Mouse (Mus musculus): Measurements from ENCODE around the gene Car5a. TPM values are rescaled to one million over a fixed set of nuclear protein-coding genes. Genes with fewer than 3 reads are reported as not detected.

Car5a gene
- polyA plus RNA-seq, 1 experiment: not detected

DNA sequence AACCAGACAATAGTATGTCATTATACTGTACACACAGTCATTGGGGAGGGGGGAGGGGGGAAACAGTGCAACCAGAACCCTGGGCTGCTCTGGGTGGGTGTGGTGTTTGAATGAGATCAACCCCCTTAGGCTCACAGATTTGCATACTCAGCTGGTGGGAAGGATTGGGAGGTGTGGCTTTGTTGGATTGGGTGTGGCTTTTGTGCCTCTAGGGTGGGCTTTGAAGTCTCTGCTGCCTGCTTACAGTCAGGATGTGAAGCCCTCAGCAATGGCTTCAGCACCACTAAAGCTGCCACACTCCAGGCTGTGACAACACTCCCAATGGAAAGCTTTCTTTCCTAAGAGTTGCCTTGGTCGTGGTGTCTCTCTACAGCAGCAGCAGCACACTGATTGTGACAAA is 57.2 kb downstream of the Car5a start:
- Histone ChIP-seq H3K36me3 (ENCODE audit: control insufficient read depth, insufficient read depth) (peaks cover 48% of the 10 kb centered on the region), H3K79me2 (ENCODE audit: control insufficient read depth, insufficient read depth) (peaks cover 13% of the 10 kb centered on the region), H3K4me3 (ENCODE audit: insufficient read depth, poor library complexity, severe bottlenecking) (no peak overlapping the region), H3K27me3 (ENCODE audit: control insufficient read depth, insufficient read depth, insufficient read length) (no peaks in the 10 kb centered on the region), H3K79me3 (ENCODE audit: low read depth) (peaks cover under 1% of the 10 kb centered on the region), H3ac (ENCODE audit: control insufficient read depth, insufficient read length, low read depth) (no peak overlapping the region)
- TF ChIP-seq MAX (IDR thresholded peaks at IDR 0.05) (no peak), CTCF (IDR thresholded peaks at IDR 0.05; ENCODE audit: control insufficient read depth, insufficient read depth, insufficient read length) (no peak), CEBPB (IDR thresholded peaks at IDR 0.05; ENCODE audit: low read depth) (no peak), USF1 (IDR thresholded peaks at IDR 0.05; ENCODE audit: low read depth) (no peak), FOSL1 (IDR thresholded peaks at IDR 0.05; ENCODE audit: insufficient read depth, low read length, poor library complexity, severe bottlenecking) (no peak), MYOD1 (IDR thresholded peaks at IDR 0.05; ENCODE audit: control insufficient read depth, insufficient read length, low read depth) (no peak), MYOG (IDR thresholded peaks at IDR 0.05; ENCODE audit: control insufficient read depth, extremely low read depth, insufficient read length) (no peak)

DNA sequence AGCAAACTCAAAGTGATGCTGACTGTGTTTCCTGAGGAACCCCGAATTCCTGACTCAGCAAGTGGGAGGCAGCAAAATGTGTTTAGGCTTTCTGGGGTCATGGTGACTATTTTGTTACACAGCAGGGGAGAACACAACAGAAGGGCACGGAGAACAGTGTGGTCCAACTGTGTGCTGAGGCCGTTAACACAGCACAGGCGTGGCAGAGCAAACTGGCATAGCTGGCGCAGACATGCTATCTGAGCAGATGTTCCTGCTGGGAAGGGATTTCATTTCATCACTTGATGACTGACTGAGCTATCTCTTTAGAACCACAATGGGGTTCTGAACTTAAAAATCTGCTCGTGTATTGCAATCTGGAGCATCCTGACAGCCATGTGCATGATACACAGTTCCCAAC is 59.3 kb downstream of the Car5a start:
- no peak overlapping the region for H3ac ChIP-seq (ENCODE audit: control insufficient read depth, insufficient read length, low read depth)
- H3K27me3 ChIP-seq (ENCODE audit: control insufficient read depth, insufficient read depth, insufficient read length): no peaks in the 10 kb centered on the region
- H3K36me3 ChIP-seq (ENCODE audit: control insufficient read depth, insufficient read depth): peaks cover 48% of the 10 kb centered on the region
- no peak for TF ChIP-seq MYOD1 (IDR thresholded peaks at IDR 0.05; ENCODE audit: control insufficient read depth, insufficient read length, low read depth)
- TF ChIP-seq CTCF (IDR thresholded peaks at IDR 0.05; ENCODE audit: control insufficient read depth, insufficient read depth, insufficient read length): no peak
- no peak for TF ChIP-seq MAX (IDR thresholded peaks at IDR 0.05)
- TF ChIP-seq FOSL1 (IDR thresholded peaks at IDR 0.05; ENCODE audit: insufficient read depth, low read length, poor library complexity, severe bottlenecking): no peak
- no peak for TF ChIP-seq CEBPB (IDR thresholded peaks at IDR 0.05; ENCODE audit: low read depth)
- TF ChIP-seq MYOG (IDR thresholded peaks at IDR 0.05; ENCODE audit: control insufficient read depth, extremely low read depth, insufficient read length): no peak
- TF ChIP-seq USF1 (IDR thresholded peaks at IDR 0.05; ENCODE audit: low read depth): no peak
- H3K4me3 ChIP-seq (ENCODE audit: insufficient read depth, poor library complexity, severe bottlenecking): no peak overlapping the region
- peaks cover 6% of the 10 kb centered on the region for H3K79me2 ChIP-seq (ENCODE audit: control insufficient read depth, insufficient read depth)
- no peaks in the 10 kb centered on the region for H3K79me3 ChIP-seq (ENCODE audit: low read depth)

DNA sequence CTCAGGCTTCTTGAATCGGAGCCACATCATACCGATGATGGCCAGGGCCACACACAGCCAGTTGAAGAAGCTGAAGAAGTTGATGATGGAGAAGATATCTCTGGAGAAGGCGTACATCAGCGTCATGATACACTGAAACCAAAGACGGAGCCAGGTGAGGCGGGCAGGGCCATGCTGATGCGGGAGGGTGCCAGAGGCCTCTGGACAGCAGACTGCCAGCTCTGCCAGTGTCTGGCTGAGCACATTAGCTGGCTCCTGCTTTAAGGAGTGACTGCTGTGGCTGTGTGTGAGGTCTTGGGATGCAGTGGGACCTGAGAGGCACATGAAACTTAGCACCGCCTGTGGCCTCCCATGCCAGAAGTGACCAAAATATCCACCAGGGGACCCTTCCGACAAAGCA is 59.7 kb downstream of the Car5a start:
- Histone ChIP-seq H3K36me3 (ENCODE audit: control insufficient read depth, insufficient read depth) (peaks cover 48% of the 10 kb centered on the region), H3K79me2 (ENCODE audit: control insufficient read depth, insufficient read depth) (peaks cover 1% of the 10 kb centered on the region), H3K27me3 (ENCODE audit: control insufficient read depth, insufficient read depth, insufficient read length) (no peaks in the 10 kb centered on the region), H3ac (ENCODE audit: control insufficient read depth, insufficient read length, low read depth) (no peak overlapping the region), H3K79me3 (ENCODE audit: low read depth) (no peaks in the 10 kb centered on the region), H3K4me3 (ENCODE audit: insufficient read depth, poor library complexity, severe bottlenecking) (no peak overlapping the region)
- TF ChIP-seq FOSL1 (IDR thresholded peaks at IDR 0.05; ENCODE audit: insufficient read depth, low read length, poor library complexity, severe bottlenecking) (no peak), MYOG (IDR thresholded peaks at IDR 0.05; ENCODE audit: control insufficient read depth, extremely low read depth, insufficient read length) (no peak), MYOD1 (IDR thresholded peaks at IDR 0.05; ENCODE audit: control insufficient read depth, insufficient read length, low read depth) (no peak), MAX (IDR thresholded peaks at IDR 0.05) (no peak), USF1 (IDR thresholded peaks at IDR 0.05; ENCODE audit: low read depth) (no peak), CTCF (IDR thresholded peaks at IDR 0.05; ENCODE audit: control insufficient read depth, insufficient read depth, insufficient read length) (no peak), CEBPB (IDR thresholded peaks at IDR 0.05; ENCODE audit: low read depth) (no peak)

DNA sequence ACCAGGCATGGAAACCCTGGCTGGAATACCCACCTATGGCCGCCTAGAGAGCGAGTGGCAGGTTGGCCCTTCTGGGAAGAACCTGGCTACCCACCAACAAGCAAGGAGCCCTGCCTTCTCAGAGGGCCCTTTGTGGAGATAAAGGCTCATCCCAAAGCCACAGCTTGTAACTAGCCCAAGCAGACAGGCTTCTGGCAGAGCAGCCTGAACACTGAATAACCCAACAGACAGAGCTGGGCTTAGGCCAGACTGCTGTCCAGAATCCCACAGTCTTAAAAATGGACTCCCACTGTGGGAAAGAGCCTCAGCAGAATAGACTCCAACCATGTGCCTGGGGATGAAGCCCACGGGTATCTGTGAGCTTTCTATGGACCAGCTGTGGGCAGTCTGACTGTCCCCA is 60.5 kb downstream of the Car5a start:
- H3K79me2 ChIP-seq (ENCODE audit: control insufficient read depth, insufficient read depth): no peaks in the 10 kb centered on the region
- no peak for TF ChIP-seq MYOG (IDR thresholded peaks at IDR 0.05; ENCODE audit: control insufficient read depth, extremely low read depth, insufficient read length)
- no peak for TF ChIP-seq MYOD1 (IDR thresholded peaks at IDR 0.05; ENCODE audit: control insufficient read depth, insufficient read length, low read depth)
- TF ChIP-seq CEBPB (IDR thresholded peaks at IDR 0.05; ENCODE audit: low read depth): no peak
- TF ChIP-seq CTCF (IDR thresholded peaks at IDR 0.05; ENCODE audit: control insufficient read depth, insufficient read depth, insufficient read length): no peak
- no peak for TF ChIP-seq USF1 (IDR thresholded peaks at IDR 0.05; ENCODE audit: low read depth)
- no peak for TF ChIP-seq MAX (IDR thresholded peaks at IDR 0.05)
- TF ChIP-seq FOSL1 (IDR thresholded peaks at IDR 0.05; ENCODE audit: insufficient read depth, low read length, poor library complexity, severe bottlenecking): no peak
- peaks cover 48% of the 10 kb centered on the region for H3K36me3 ChIP-seq (ENCODE audit: control insufficient read depth, insufficient read depth)
- H3K27me3 ChIP-seq (ENCODE audit: control insufficient read depth, insufficient read depth, insufficient read length): no peaks in the 10 kb centered on the region
- no peak overlapping the region for H3K4me3 ChIP-seq (ENCODE audit: insufficient read depth, poor library complexity, severe bottlenecking)
- H3ac ChIP-seq (ENCODE audit: control insufficient read depth, insufficient read length, low read depth): no peak overlapping the region
- H3K79me3 ChIP-seq (ENCODE audit: low read depth): no peaks in the 10 kb centered on the region

DNA sequence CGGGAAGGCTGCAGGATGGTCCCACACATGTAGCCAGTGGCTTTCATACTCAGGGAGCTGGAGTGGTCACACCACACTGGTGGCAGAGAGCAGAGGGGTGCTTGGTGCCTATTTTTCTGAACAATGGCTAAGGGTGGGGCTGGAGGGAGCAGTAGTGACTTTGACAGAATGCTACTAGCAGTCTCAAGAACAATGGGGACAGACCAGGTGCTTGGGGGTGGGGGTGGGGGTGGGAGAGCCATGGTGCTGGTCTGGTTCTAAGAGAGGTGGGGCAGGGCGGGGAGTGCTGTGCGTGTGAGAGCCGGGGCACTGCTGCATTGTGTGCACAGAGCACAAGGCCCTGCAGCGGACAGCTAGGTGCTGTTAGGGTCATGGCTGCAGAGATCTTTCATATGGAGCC is 62.8 kb downstream of the Car5a start:
- no peak overlapping the region for H3K4me3 ChIP-seq (ENCODE audit: insufficient read depth, poor library complexity, severe bottlenecking)
- no peak overlapping the region for H3ac ChIP-seq (ENCODE audit: control insufficient read depth, insufficient read length, low read depth)
- TF ChIP-seq CEBPB (IDR thresholded peaks at IDR 0.05; ENCODE audit: low read depth) (no peak), CTCF (IDR thresholded peaks at IDR 0.05; ENCODE audit: control insufficient read depth, insufficient read depth, insufficient read length) (no peak), FOSL1 (IDR thresholded peaks at IDR 0.05; ENCODE audit: insufficient read depth, low read length, poor library complexity, severe bottlenecking) (no peak), MAX (IDR thresholded peaks at IDR 0.05) (no peak), MYOD1 (IDR thresholded peaks at IDR 0.05; ENCODE audit: control insufficient read depth, insufficient read length, low read depth) (no peak), MYOG (IDR thresholded peaks at IDR 0.05; ENCODE audit: control insufficient read depth, extremely low read depth, insufficient read length) (no peak), USF1 (IDR thresholded peaks at IDR 0.05; ENCODE audit: low read depth) (no peak)
- H3K79me2 ChIP-seq (ENCODE audit: control insufficient read depth, insufficient read depth): no peaks in the 10 kb centered on the region
- no peaks in the 10 kb centered on the region for H3K27me3 ChIP-seq (ENCODE audit: control insufficient read depth, insufficient read depth, insufficient read length)
- H3K36me3 ChIP-seq (ENCODE audit: control insufficient read depth, insufficient read depth): peaks cover 39% of the 10 kb centered on the region
- no peaks in the 10 kb centered on the region for H3K79me3 ChIP-seq (ENCODE audit: low read depth)

DNA sequence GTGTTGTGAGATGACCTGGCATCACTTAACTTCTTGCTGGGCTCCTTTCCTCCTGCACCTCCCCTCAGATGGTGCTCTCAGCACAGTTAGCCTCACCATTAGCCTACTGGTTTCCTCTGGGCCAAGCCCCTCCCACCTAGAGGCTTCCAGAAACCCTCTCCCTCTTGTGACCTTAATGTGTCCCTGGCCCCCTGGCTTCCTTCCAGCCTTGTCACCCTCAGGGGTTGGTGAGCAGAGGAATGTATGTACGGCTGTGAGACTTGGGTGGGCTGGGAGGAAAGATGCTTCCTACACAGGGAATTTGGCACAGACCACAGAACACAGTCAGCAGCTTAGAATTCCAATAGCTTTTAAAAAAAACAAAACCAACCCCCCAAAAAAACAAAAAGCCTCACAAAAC is 63.9 kb downstream of the Car5a start:
- Histone ChIP-seq H3K27me3 (ENCODE audit: control insufficient read depth, insufficient read depth, insufficient read length) (no peaks in the 10 kb centered on the region), H3K36me3 (ENCODE audit: control insufficient read depth, insufficient read depth) (peaks cover 28% of the 10 kb centered on the region), H3K79me2 (ENCODE audit: control insufficient read depth, insufficient read depth) (no peaks in the 10 kb centered on the region), H3ac (ENCODE audit: control insufficient read depth, insufficient read length, low read depth) (no peak overlapping the region), H3K79me3 (ENCODE audit: low read depth) (no peaks in the 10 kb centered on the region), H3K4me3 (ENCODE audit: insufficient read depth, poor library complexity, severe bottlenecking) (no peak overlapping the region)
- TF ChIP-seq CTCF (IDR thresholded peaks at IDR 0.05; ENCODE audit: control insufficient read depth, insufficient read depth, insufficient read length): no peak
- TF ChIP-seq FOSL1 (IDR thresholded peaks at IDR 0.05; ENCODE audit: insufficient read depth, low read length, poor library complexity, severe bottlenecking): no peak
- no peak for TF ChIP-seq MYOG (IDR thresholded peaks at IDR 0.05; ENCODE audit: control insufficient read depth, extremely low read depth, insufficient read length)
- TF ChIP-seq MYOD1 (IDR thresholded peaks at IDR 0.05; ENCODE audit: control insufficient read depth, insufficient read length, low read depth): no peak
- no peak for TF ChIP-seq USF1 (IDR thresholded peaks at IDR 0.05; ENCODE audit: low read depth)
- no peak for TF ChIP-seq MAX (IDR thresholded peaks at IDR 0.05)
- TF ChIP-seq CEBPB (IDR thresholded peaks at IDR 0.05; ENCODE audit: low read depth): no peak
